8 mouse cellular contexts compared by ENCODE assay signal in genomic region chr6:51333722-51334360, GRCm38 (mm10).
DNase-seq lines count a peak whose midpoint lies in the region; ATAC-seq and TF ChIP-seq lines count a peak whose summit lies in the region.

No protein-coding gene starts in this region.

- WGBS in heart, adult 2 months = 39% methylated on average over 7 of the region's 7 CpGs
- 44% methylated on average over 7 of the region's 7 CpGs for WGBS in intestine, embryonic 15.5 days
- WGBS in neural tube, embryonic 13.5 days = 50% methylated on average over 7 of the region's 7 CpGs

- H3K27me3 ChIP-seq in heart, adult 2 months (ENCODE audit: control insufficient read depth, insufficient read depth, low read length) = no peaks in the 10 kb centered on the region
- no peaks in the 10 kb centered on the region for H3K27me3 ChIP-seq in intestine, embryonic 15.5 days (replicated peaks)
- no peaks in the 10 kb centered on the region for H3K27me3 ChIP-seq in neural tube, embryonic 13.5 days

- TF ChIP-seq POLR2A in heart, adult 2 months (IDR thresholded peaks at IDR 0.05; ENCODE audit: insufficient read depth, low read depth, low read length) = no peak

- H3K9ac ChIP-seq in heart, adult 2 months (ENCODE audit: low read depth, low read length) = no peak overlapping the region
- no peak overlapping the region for H3K9ac ChIP-seq in intestine, embryonic 15.5 days
- H3K9ac ChIP-seq in neural tube, embryonic 13.5 days = no peak overlapping the region

- intact Hi-C loops in heart, adult 2 months (cut with DNase I) = loop anchor here (5.0 to 10.0 kb wide), 2 partner anchors 67 to 119 kb away; no protein-coding TSS in a partner anchor
- intact Hi-C loops in left cerebral cortex, postnatal 36 days (cut with DNase I) = no loop called here

- H3K36me3 ChIP-seq in heart, adult 2 months (ENCODE audit: control insufficient read depth, insufficient read depth, low read length) = no peaks in the 10 kb centered on the region
- H3K36me3 ChIP-seq in intestine, embryonic 15.5 days = no peaks in the 10 kb centered on the region
- no peaks in the 10 kb centered on the region for H3K36me3 ChIP-seq in neural tube, embryonic 13.5 days

- H3K79me2 ChIP-seq in heart, adult 2 months (replicated peaks; ENCODE audit: control insufficient read depth, insufficient read depth, low read length) = no peaks in the 10 kb centered on the region

- no peaks in the 10 kb centered on the region for H3K9me3 ChIP-seq in intestine, embryonic 15.5 days
- no peaks in the 10 kb centered on the region for H3K9me3 ChIP-seq in neural tube, embryonic 13.5 days

- H3K4me2 ChIP-seq in intestine, embryonic 15.5 days (replicated peaks) = no peak overlapping the region; the same call in 1 of the 2 replicates
- H3K4me2 ChIP-seq in neural tube, embryonic 13.5 days = no peak overlapping the region

- no peak for TF ChIP-seq EP300 in heart, adult 2 months (IDR thresholded peaks at IDR 0.05; ENCODE audit: insufficient read depth, low read depth, low read length)

- no peak for TF ChIP-seq CTCF in heart, adult 2 months (IDR thresholded peaks at IDR 0.05)

- H3K27ac ChIP-seq in heart, adult 2 months = peak overlapping the region; percentile 48
- peak overlapping the region; percentile 71 for H3K27ac ChIP-seq in intestine, embryonic 15.5 days
- peak overlapping the region; percentile 71 for H3K27ac ChIP-seq in neural tube, embryonic 13.5 days (replicated peaks)

- DNase-seq in gastrocnemius, adult 18-20 months (ENCODE audit: low spot score) = peak; percentile 40
- no peak for DNase-seq in gastrocnemius, postnatal 10 days
- peak; percentile 53 to 64 for DNase-seq in heart, adult 2 months
- no peak for DNase-seq in right cerebral cortex, postnatal 4 days
- no peak for DNase-seq in adrenal gland, adult (ENCODE audit: inconsistent age in 2 of 2, low spot score in 1 of 2)
- DNase-seq in left cerebral cortex, postnatal 36 days (ENCODE audit: low spot score in 2 of 2) = no peak

- H3K4me1 ChIP-seq in heart, adult 2 months (ENCODE audit: control insufficient read depth, insufficient read depth, low read length) = peaks cover 9% of the 10 kb centered on the region
- peaks cover 14% of the 10 kb centered on the region for H3K4me1 ChIP-seq in intestine, embryonic 15.5 days (replicated peaks)
- H3K4me1 ChIP-seq in neural tube, embryonic 13.5 days (replicated peaks) = peaks cover 9% of the 10 kb centered on the region

- H3K4me3 ChIP-seq in heart, adult 2 months = no peak overlapping the region
- H3K4me3 ChIP-seq in intestine, embryonic 15.5 days (replicated peaks) = no peak overlapping the region
- H3K4me3 ChIP-seq in neural tube, embryonic 13.5 days = no peak overlapping the region

- ATAC-seq in intestine, embryonic 15.5 days = peak; percentile 76
- ATAC-seq in neural tube, embryonic 13.5 days (ENCODE audit: low read depth) = no peak

Comparison
In these comparisons a context has a peak if more than half of its experiments do, and no peak if none do; other contexts are left out.
1. DNase-seq: peak in gastrocnemius, adult 18-20 months (single experiment) and heart, adult 2 months (2 of 2); none in gastrocnemius, postnatal 10 days (single experiment), right cerebral cortex, postnatal 4 days (single experiment), adrenal gland, adult (0 of 2) and left cerebral cortex, postnatal 36 days (0 of 2).
2. Peak in every context shown above with its lines, with median percentiles within 50 percentile points of each other: H3K27ac ChIP-seq.